17 mouse cellular contexts compared by ENCODE assay signal in genomic region chr1:82491954-82492353, GRCm38 (mm10).
"Had no signal": no experiment of that assay in that cellular context is flagged by ENCODE, and none has a peak within 500 bp of the region (broad histone marks: within the 10 kb centered on the region; RNA-seq: fewer than 3 reads in every experiment).

No protein-coding gene starts in this region.

- H3K9me3 ChIP-seq: liver, embryonic 12.5 days; midbrain, embryonic 10.5 days; neural tube, embryonic 12.5 days had no signal

- ATAC-seq: liver, embryonic 12.5 days had no signal

- H3K4me1 ChIP-seq: liver, embryonic 12.5 days; midbrain, embryonic 10.5 days; neural tube, embryonic 12.5 days had no signal

- H3K9ac ChIP-seq: liver, embryonic 12.5 days; liver, embryonic 14.5 days; lung, embryonic 14.5 days; neural tube, embryonic 12.5 days had no signal

- H3K36me3 ChIP-seq: liver, embryonic 12.5 days; midbrain, embryonic 10.5 days; neural tube, embryonic 12.5 days had no signal

- DNase-seq: lung, adult 18-20 months; lung, embryonic 14.5 days; lung, postnatal 10 days; lung, postnatal 4 days; midbrain, embryonic 14.5 days; right cerebral cortex, adult 18-20 months; right cerebral cortex, postnatal 25 days; right cerebral cortex, postnatal 4 days; spleen, adult 18-20 months; thymus, adult 18-20 months; thymus, postnatal 14 days; thymus, postnatal 36 days had no signal

- H3K4me3 ChIP-seq: liver, embryonic 12.5 days; midbrain, embryonic 10.5 days; myocyte; neural tube, embryonic 12.5 days had no signal

- H3K27me3 ChIP-seq: liver, embryonic 12.5 days; neural tube, embryonic 12.5 days had no signal

- H3K27ac ChIP-seq: liver, embryonic 12.5 days; liver, embryonic 14.5 days; midbrain, embryonic 10.5 days; neural tube, embryonic 12.5 days had no signal

- H3K4me2 ChIP-seq: liver, embryonic 12.5 days; lung, embryonic 14.5 days; neural tube, embryonic 12.5 days had no signal
